Mouse (Mus musculus): ENCODE measurements at regions not wholly inside any gene's neighbourhood (a gene's known extent, or its start where the extent isn't known, plus 50 kb on each side); places are given as distances from the start of the nearest gene placed in this dataset.

DNA sequence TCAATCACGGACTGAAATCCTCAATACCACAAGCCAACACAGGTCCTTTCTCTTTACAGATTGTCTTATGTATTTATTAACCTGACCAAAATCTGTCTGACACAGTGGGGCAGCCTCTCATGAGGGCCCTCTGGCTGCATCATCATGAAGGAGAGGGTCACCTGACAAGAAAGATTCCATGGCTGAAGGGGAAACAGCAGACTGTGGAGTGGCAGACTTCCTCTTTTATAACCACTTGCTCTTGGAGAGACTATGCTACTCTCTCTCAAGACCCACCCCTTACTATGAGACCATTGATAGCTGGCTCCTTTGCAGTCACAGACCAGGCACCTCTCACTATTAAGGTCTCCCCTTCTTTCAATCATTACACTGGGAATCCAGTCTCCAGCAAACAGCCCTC is 133.1 kb downstream of the Rap2a start:
- TF ChIP-seq MYOG (IDR thresholded peaks at IDR 0.05; ENCODE audit: control insufficient read depth, extremely low read depth, insufficient read length) (no peak), CTCF (IDR thresholded peaks at IDR 0.05; ENCODE audit: control insufficient read depth, insufficient read depth, insufficient read length) (no peak), USF1 (IDR thresholded peaks at IDR 0.05; ENCODE audit: low read depth) (no peak), MAX (IDR thresholded peaks at IDR 0.05) (no peak), FOSL1 (IDR thresholded peaks at IDR 0.05; ENCODE audit: insufficient read depth, low read length, poor library complexity, severe bottlenecking) (no peak)

Measured in C2C12 (cell line).